Mouse (Mus musculus): ENCODE measurements around the gene B4galt5.

GRCm38 (mm10) chr2:167298729-167299705 is 50.0 kb downstream of the B4galt5 start:
- no peak for TF ChIP-seq NRF1 (IDR thresholded peaks at IDR 0.05; ENCODE audit: low read depth, low read length)
- TF ChIP-seq USF1 (IDR thresholded peaks at IDR 0.05; ENCODE audit: low read depth, low read length): no peak
- TF ChIP-seq POLR2A (IDR thresholded peaks at IDR 0.05; ENCODE audit: low read depth, low read length): no peak
- TF ChIP-seq MYC (IDR thresholded peaks at IDR 0.05; ENCODE audit: low read depth, low read length): no peak
- no peak for TF ChIP-seq MAFK (IDR thresholded peaks at IDR 0.05; ENCODE audit: insufficient replicate concordance, low read length)
- no peak for TF ChIP-seq BHLHE40 (IDR thresholded peaks at IDR 0.05; ENCODE audit: low read depth, low read length)
- TF ChIP-seq EP300 (IDR thresholded peaks at IDR 0.05; ENCODE audit: low read length): no peak
- no peak for TF ChIP-seq CHD2 (IDR thresholded peaks at IDR 0.05; ENCODE audit: low read length)
- TF ChIP-seq TBP (conservative IDR thresholded peaks at IDR 0.05; ENCODE audit: low read depth, low read length): no peak
